Mouse (Mus musculus): ENCODE measurements around the gene Atp6v0d1. TPM values are rescaled to one million over a fixed set of nuclear protein-coding genes. Genes with fewer than 3 reads are reported as not detected.
A peak's percentile ranks its signal among the peaks of the same experiment; 100 is the strongest.

Gene Atp6v0d1
- total RNA-seq (2012; rRNA removed) (43.0 and 51.1 TPM in 2 replicates), polyA plus RNA-seq (2012; ENCODE audit: insufficient read depth in 1 of 2, insufficient read length in 2 of 2, low read depth in 1 of 2, low replicate concordance in 2 of 2, missing spikeins in 1 of 2) (10 to 100 TPM in 1 of 2 experiments, not detected in 1; 83.8 TPM)

DNA sequence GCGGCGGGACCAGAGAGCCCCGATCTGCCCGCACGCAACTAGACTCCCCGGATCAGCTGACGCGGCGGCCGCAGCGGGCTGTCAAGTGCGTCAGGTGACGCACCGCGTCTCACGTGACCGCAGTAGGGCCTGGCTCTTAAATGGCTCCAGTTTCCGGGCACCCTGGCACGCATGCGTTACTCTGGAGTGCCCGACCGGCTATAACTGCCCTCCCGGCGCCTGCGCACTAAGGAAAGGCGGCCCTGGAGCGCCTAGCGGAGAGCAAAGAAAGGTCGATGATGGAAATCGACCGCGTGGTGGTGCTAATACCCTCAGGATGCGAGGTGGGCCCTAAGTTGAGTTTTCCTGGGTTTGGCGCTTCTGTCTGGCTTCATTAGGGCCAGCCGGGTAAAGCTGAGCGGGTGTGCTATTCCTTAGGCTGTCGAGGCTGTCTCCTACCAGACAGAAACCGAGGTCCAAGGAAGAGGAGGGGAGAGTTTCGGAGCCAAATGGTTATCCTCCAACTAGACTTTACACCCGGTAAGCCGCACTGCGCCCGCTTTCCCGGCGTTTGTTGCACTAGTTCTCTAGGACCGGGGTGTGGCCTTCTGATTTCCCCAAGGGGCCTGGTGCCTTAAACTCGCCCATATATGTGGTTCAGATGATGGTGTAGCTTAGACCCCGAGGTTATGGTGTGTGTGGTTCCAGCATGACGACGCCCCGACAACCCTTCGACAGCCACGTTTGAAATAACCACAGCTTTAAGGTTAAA is at the start of gene Atp6v0d1:
Gene Atp6v0d1, minus strand, starts transcription at position 96 of the 751 bp plus-strand sequence.
- peak within 1 kb of the TSS; percentile 88 for H3K27ac ChIP-seq (ENCODE audit: control insufficient read depth, low read depth, low read length)
- DNase-seq (ENCODE audit: low read depth, low spot score), result peak; percentile 100
- H3K36me3 ChIP-seq (ENCODE audit: control insufficient read depth in 1 of 2, insufficient read depth in 2 of 2, low read length in 2 of 2), result peaks cover 0 to 7% of the 10 kb centered on the region in 2 experiments; a peak in 2 of 4 replicates
- H3K4me1 ChIP-seq (ENCODE audit: control insufficient read depth in 1 of 2, insufficient read depth in 2 of 2, low read length in 2 of 2), result peaks cover 7 to 12% of the 10 kb centered on the region in 2 experiments; a peak in 3 of 4 replicates
- TF ChIP-seq SMC3 (IDR thresholded peaks at IDR 0.05; ENCODE audit: low read depth, low read length), result peak; percentile 62
- TF ChIP-seq RAD21 (IDR thresholded peaks at IDR 0.05; ENCODE audit: low read depth, low read length), result peak; percentile 75
- no peak for TF ChIP-seq CHD1 (IDR thresholded peaks at IDR 0.05; ENCODE audit: low read depth, low read length)
- TF ChIP-seq USF2 (IDR thresholded peaks at IDR 0.05; ENCODE audit: borderline replicate concordance in 1 of 2, insufficient read depth in 1 of 2, low read depth in 1 of 2, low read length in 2 of 2), result peak; percentile 90 to 98
- peak; percentile 85 for TF ChIP-seq MYC (IDR thresholded peaks at IDR 0.05; ENCODE audit: low read depth, low read length)
- peak; percentile 86 for TF ChIP-seq TBP (IDR thresholded peaks at IDR 0.05; ENCODE audit: low read depth, low read length)
- peak; percentile 66; the same call in 1 of the 2 replicates for TF ChIP-seq TCF12 (IDR thresholded peaks at IDR 0.05; ENCODE audit: low read depth, low read length)
- TF ChIP-seq BHLHE40 (IDR thresholded peaks at IDR 0.05; ENCODE audit: borderline replicate concordance, low read depth, low read length), result peak; percentile 97
- TF ChIP-seq ELF1 (IDR thresholded peaks at IDR 0.05; ENCODE audit: low read depth, low read length), result peak; percentile 91
- TF ChIP-seq MAX (IDR thresholded peaks at IDR 0.05; ENCODE audit: low read length), result peak; percentile 95
- TF ChIP-seq USF1 (IDR thresholded peaks at IDR 0.05; ENCODE audit: low read depth, low read length), result peak; percentile 98
- no peak for TF ChIP-seq MYB (IDR thresholded peaks at IDR 0.05; ENCODE audit: low read depth, low read length)
- no peak for TF ChIP-seq CHD2 (IDR thresholded peaks at IDR 0.05; ENCODE audit: low read length)
- TF ChIP-seq E2F4 (IDR thresholded peaks at IDR 0.05; ENCODE audit: borderline replicate concordance, low read depth, low read length), result peak; percentile 55; the same call in 1 of the 2 replicates
- peak; percentile 85 for TF ChIP-seq HCFC1 (IDR thresholded peaks at IDR 0.05; ENCODE audit: low read depth, low read length)
- TF ChIP-seq JUND (IDR thresholded peaks at IDR 0.05; ENCODE audit: low read depth, low read length), result no peak
- TF ChIP-seq CTCF (IDR thresholded peaks at IDR 0.05 in 2 of 3, conservative IDR thresholded peaks at IDR 0.05 in 1 of 3; ENCODE audit: control insufficient read depth in 1 of 3, insufficient read depth in 1 of 3, low read depth in 2 of 3, low read length in 3 of 3, poor library complexity in 1 of 3, severe bottlenecking in 1 of 3), result peak; percentile 47 to 95 (median 72); a peak in 5 of 6 replicates
- peak; percentile 98 for TF ChIP-seq NRF1 (IDR thresholded peaks at IDR 0.05; ENCODE audit: insufficient read depth, low read depth, low read length, poor library complexity, severe bottlenecking)
- TF ChIP-seq ZC3H11A (IDR thresholded peaks at IDR 0.05; ENCODE audit: low read depth, low read length), result peak; percentile 55; the same call in 1 of the 2 replicates
- TF ChIP-seq NELFE (IDR thresholded peaks at IDR 0.05; ENCODE audit: low read depth, low read length), result peak; percentile 79
- TF ChIP-seq EP300 (IDR thresholded peaks at IDR 0.05; ENCODE audit: low read depth in 1 of 2, low read length in 2 of 2), result peak in 1 of 2 experiments; percentile 20; a peak in 2 of 4 replicates
- TF ChIP-seq ETS1 (IDR thresholded peaks at IDR 0.05; ENCODE audit: low read depth, low read length), result peak; percentile 92
- peak; percentile 80 for TF ChIP-seq MXI1 (IDR thresholded peaks at IDR 0.05; ENCODE audit: low read depth, low read length)
- no peak for TF ChIP-seq MEF2A (IDR thresholded peaks at IDR 0.05; ENCODE audit: extremely low read depth, insufficient replicate concordance, low read depth, low read length, poor library complexity, severe bottlenecking)
- peak; percentile 63 to 89; a peak in 3 of 4 replicates for TF ChIP-seq POLR2A (IDR thresholded peaks at IDR 0.05; ENCODE audit: control insufficient read depth in 1 of 2, insufficient read depth in 1 of 2, low read depth in 1 of 2, low read length in 2 of 2, poor library complexity in 1 of 2)
- TF ChIP-seq MAZ (IDR thresholded peaks at IDR 0.05; ENCODE audit: low read depth, low read length), result peak; percentile 71; the same call in 1 of the 2 replicates
- TF ChIP-seq ZMIZ1 (IDR thresholded peaks at IDR 0.05; ENCODE audit: low read depth, low read length), result peak; percentile 59
- TF ChIP-seq SIN3A (IDR thresholded peaks at IDR 0.05; ENCODE audit: low read length), result peak; percentile 99
- no peak for TF ChIP-seq ZKSCAN1 (IDR thresholded peaks at IDR 0.05; ENCODE audit: low read depth, low read length)
- peak within 1 kb of the TSS; percentile 80 to 86 for H3K4me3 ChIP-seq (ENCODE audit: control insufficient read depth in 1 of 2, insufficient read depth in 1 of 2, low read depth in 2 of 2, low read length in 2 of 2)
- H3K27me3 ChIP-seq (ENCODE audit: control insufficient read depth in 1 of 2, insufficient read depth in 2 of 2, low read length in 2 of 2), result no peaks in the 10 kb centered on the region
- H3K9me3 ChIP-seq (replicated peaks; ENCODE audit: insufficient read depth, low read length), result no peaks in the 10 kb centered on the region
- H3K9ac ChIP-seq (ENCODE audit: control insufficient read depth, low read depth, low read length, poor library complexity, severe bottlenecking), result peak within 1 kb of the TSS; percentile 87
- peaks cover 15% of the 10 kb centered on the region for H3K79me2 ChIP-seq (ENCODE audit: control insufficient read depth, insufficient read depth, low read length, poor library complexity)

All from MEL (cell line).